Mouse (Mus musculus) hindbrain, embryonic 11.5 days (tissue): ENCODE measurements at regions not wholly inside any gene's neighbourhood (a gene's known extent, or its start where the extent isn't known, plus 50 kb on each side); places are given as distances from the start of the nearest gene placed in this dataset.

ENCODE experiments used
- ATAC-seq: fragments of 200-750 bp; cut with Nextera tagmentation; 2 replicates; pipeline ENCODE4 v1.8.0; 2017; ENCODE audit warnings: mild to moderate bottlenecking, moderate TSS enrichment, moderate library complexity; ENCODE audit not compliant: low FRiP score
- DNase-seq: peaks from one replicate; pipeline ENCODE4 v3.0.0-alpha.2; 2015; ENCODE audit warnings: low spot score
- H3K27ac ChIP-seq: fragments of 300-500 bp; sonication (generic); 2 replicates; pipeline ENCODE4 v1.5.1; 2014; ENCODE audit warnings: mild to moderate bottlenecking, low read depth, low read length
- H3K27me3 ChIP-seq: fragments of 300-500 bp; sonication (generic); 2 replicates; pipeline ENCODE4 v1.6.1; 2014; ENCODE audit warnings: mild to moderate bottlenecking, low read length, moderate library complexity, mixed read lengths; ENCODE audit not compliant: control insufficient read depth, insufficient read depth
- H3K36me3 ChIP-seq: fragments of 300-500 bp; sonication (generic); 2 replicates; pipeline ENCODE4 v1.6.1; 2014; ENCODE audit warnings: mild to moderate bottlenecking, low read length, moderate library complexity, mixed read lengths; ENCODE audit not compliant: control insufficient read depth, insufficient read depth
- H3K4me1 ChIP-seq: fragments of 300-500 bp; sonication (generic); replicated peaks from 2 replicates; pipeline ENCODE4 v1.6.1; 2014; ENCODE audit warnings: low read length, mixed read lengths; ENCODE audit not compliant: control insufficient read depth, insufficient read depth
- H3K4me2 ChIP-seq: fragments of 300-500 bp; sonication (generic); replicated peaks from 2 replicates; pipeline ENCODE4 v1.6.1; 2014; ENCODE audit warnings: mild to moderate bottlenecking, low read depth, low read length
- H3K4me3 ChIP-seq: fragments of 300-500 bp; sonication (generic); 2 replicates; pipeline ENCODE4 v1.5.1; 2014; ENCODE audit warnings: low read depth, low read length
- H3K9ac ChIP-seq: fragments of 300-500 bp; sonication (generic); 2 replicates; pipeline ENCODE4 v1.6.1; 2014; ENCODE audit warnings: low read depth, low read length
- H3K9me3 ChIP-seq: fragments of 300-500 bp; sonication (generic); 2 replicates; pipeline ENCODE4 v1.6.1; 2016; ENCODE audit warnings: low read length; ENCODE audit not compliant: control insufficient read depth
- WGBS: fragments of 180-500 bp; shearing (Covaris S2); extraction: QIAGEN DNeasy Blood & Tissue Kit; methylation state at CpG from one replicate; pipeline ENCODE4 v1.1.7; 2014; 5-methylcytosine and 5-hydroxymethylcytosine counted together

- Histone ChIP-seq H3K9me3 (no peaks in the 10 kb centered on the region), H3K36me3 (no peaks in the 10 kb centered on the region), H3K4me2 (no peak overlapping the region), H3K9ac (no peak overlapping the region), H3K4me3 (no peak overlapping the region), H3K4me1 (peaks cover 3% of the 10 kb centered on the region; the same call in 1 of the 2 replicates), H3K27ac (no peak overlapping the region), H3K27me3 (no peaks in the 10 kb centered on the region)
- ATAC-seq (no peak), DNase-seq (no peak)
- 21% methylated on average over 8 of the region's 8 CpGs for WGBS
Measured at GRCm38 (mm10) chr8:26835076-26835475, 142.0 kb upstream of the Zfp703 start.

- Histone ChIP-seq H3K27me3 (no peaks in the 10 kb centered on the region), H3K9me3 (no peaks in the 10 kb centered on the region), H3K27ac (no peak overlapping the region), H3K36me3 (no peaks in the 10 kb centered on the region), H3K4me3 (no peak overlapping the region), H3K9ac (no peak overlapping the region), H3K4me1 (peaks cover 3% of the 10 kb centered on the region; the same call in 1 of the 2 replicates), H3K4me2 (no peak overlapping the region)
- 52% methylated on average over 6 of the region's 6 CpGs for WGBS
- ATAC-seq (no peak), DNase-seq (no peak)
Measured at GRCm38 (mm10) chr8:26835616-26836015, 141.5 kb upstream of the Zfp703 start.

- Histone ChIP-seq H3K4me1 (peaks cover 3% of the 10 kb centered on the region; the same call in 1 of the 2 replicates), H3K36me3 (no peaks in the 10 kb centered on the region), H3K9me3 (no peaks in the 10 kb centered on the region), H3K4me2 (no peak overlapping the region), H3K4me3 (no peak overlapping the region), H3K9ac (no peak overlapping the region), H3K27ac (no peak overlapping the region), H3K27me3 (no peaks in the 10 kb centered on the region)
- 85% methylated on average over 7 of the region's 7 CpGs for WGBS
- DNase-seq (no peak), ATAC-seq (no peak)
Measured at GRCm38 (mm10) chr8:26836552-26836951, 140.6 kb upstream of the Zfp703 start.

GRCm38 (mm10) chr8:26840286-26840685, 136.8 kb upstream of the Zfp703 start:
- no peaks in the 10 kb centered on the region for H3K36me3 ChIP-seq
- H3K9me3 ChIP-seq = no peaks in the 10 kb centered on the region
- no peak overlapping the region for H3K27ac ChIP-seq
- no peak overlapping the region for H3K4me2 ChIP-seq
- DNase-seq = no peak
- no peak overlapping the region for H3K4me3 ChIP-seq
- no peak for ATAC-seq
- H3K4me1 ChIP-seq = peaks cover 3% of the 10 kb centered on the region; the same call in 1 of the 2 replicates
- H3K27me3 ChIP-seq = no peaks in the 10 kb centered on the region
- no peak overlapping the region for H3K9ac ChIP-seq
- WGBS = 27% methylated on average over 2 of the region's 2 CpGs

- H3K27me3 ChIP-seq = no peaks in the 10 kb centered on the region
- H3K9me3 ChIP-seq = no peaks in the 10 kb centered on the region
- H3K4me1 ChIP-seq = no peaks in the 10 kb centered on the region; the same call in 1 of the 2 replicates
- ATAC-seq (no peak), DNase-seq (no peak)
- no peak overlapping the region for H3K27ac ChIP-seq
- WGBS = 56% methylated on average over 12 of the region's 12 CpGs
- H3K36me3 ChIP-seq = no peaks in the 10 kb centered on the region
- H3K9ac ChIP-seq = no peak overlapping the region
- no peak overlapping the region for H3K4me3 ChIP-seq
- H3K4me2 ChIP-seq = no peak overlapping the region
Measured at GRCm38 (mm10) chr8:26840745-26841680, 136.1 kb upstream of the Zfp703 start.

- Histone ChIP-seq H3K4me1 (no peaks in the 10 kb centered on the region; the same call in 1 of the 2 replicates), H3K27ac (no peak overlapping the region), H3K36me3 (no peaks in the 10 kb centered on the region), H3K4me2 (no peak overlapping the region), H3K9ac (no peak overlapping the region), H3K9me3 (no peaks in the 10 kb centered on the region), H3K27me3 (no peaks in the 10 kb centered on the region; the same call in 1 of the 2 replicates), H3K4me3 (no peak overlapping the region)
- ATAC-seq (no peak), DNase-seq (no peak)
- WGBS = 40% methylated on average over 6 of the region's 6 CpGs
Measured at GRCm38 (mm10) chr8:26843714-26844113, 133.4 kb upstream of the Zfp703 start.

- Histone ChIP-seq H3K27ac (no peak overlapping the region), H3K4me2 (no peak overlapping the region), H3K27me3 (no peaks in the 10 kb centered on the region; the same call in 1 of the 2 replicates), H3K36me3 (no peaks in the 10 kb centered on the region), H3K4me1 (no peaks in the 10 kb centered on the region; the same call in 1 of the 2 replicates), H3K9me3 (no peaks in the 10 kb centered on the region), H3K4me3 (no peak overlapping the region), H3K9ac (no peak overlapping the region)
- ATAC-seq = no peak
- WGBS = 30% methylated on average over 8 of the region's 8 CpGs
- no peak for DNase-seq
Measured at GRCm38 (mm10) chr8:26844132-26844808, 132.9 kb upstream of the Zfp703 start.

GRCm38 (mm10) chr8:26844809-26845143, 132.3 kb upstream of the Zfp703 start:
- Histone ChIP-seq H3K36me3 (no peaks in the 10 kb centered on the region), H3K9ac (no peak overlapping the region), H3K27ac (no peak overlapping the region), H3K4me1 (no peaks in the 10 kb centered on the region; the same call in 1 of the 2 replicates), H3K27me3 (no peaks in the 10 kb centered on the region; the same call in 1 of the 2 replicates), H3K4me3 (no peak overlapping the region), H3K4me2 (no peak overlapping the region), H3K9me3 (no peaks in the 10 kb centered on the region)
- ATAC-seq (no peak), DNase-seq (no peak)
- WGBS = 78% methylated on average over 6 of the region's 6 CpGs
